In genomic region chr5:5300290-5300689, GRCm38 (mm10) we compare ENCODE assay signal across 20 mouse cellular contexts.
A peak's percentile ranks its signal among the peaks of the same experiment; 100 is the strongest.
DNase-seq lines count a peak whose midpoint lies in the region; ATAC-seq lines count a peak whose summit lies in the region.
"Had no signal": no experiment of that assay in that cellular context is flagged by ENCODE, and none has a peak within 500 bp of the region (broad histone marks: within the 10 kb centered on the region; RNA-seq: fewer than 3 reads in every experiment).

No protein-coding gene starts in this region.

- intact Hi-C loops in left cerebral cortex, postnatal 10 days (cut with DNase I) = no loop called here

- H3K27me3 ChIP-seq in hindbrain, embryonic 13.5 days = no peaks in the 10 kb centered on the region
- H3K27me3 ChIP-seq in hindbrain, embryonic 16.5 days (replicated peaks; ENCODE audit: control insufficient read depth, insufficient read depth, low read length) = no peaks in the 10 kb centered on the region
- H3K27me3 ChIP-seq in midbrain, embryonic 13.5 days = no peaks in the 10 kb centered on the region
- H3K27me3 ChIP-seq in midbrain, embryonic 14.5 days (ENCODE audit: control insufficient read depth, insufficient read depth, low read length) = no peaks in the 10 kb centered on the region
- H3K27me3 ChIP-seq in intestine, embryonic 16.5 days (replicated peaks; ENCODE audit: control insufficient read depth, insufficient read depth, low read length) = no peaks in the 10 kb centered on the region
- H3K27me3 ChIP-seq in midbrain, embryonic 16.5 days (ENCODE audit: control insufficient read depth, insufficient read depth, low read depth, low read length) = no peaks in the 10 kb centered on the region
- H3K27me3 ChIP-seq: forebrain, embryonic 13.5 days; lung, embryonic 15.5 days had no signal

- H3K4me1 ChIP-seq in hindbrain, embryonic 13.5 days (replicated peaks) = peaks cover 6% of the 10 kb centered on the region
- H3K4me1 ChIP-seq in hindbrain, embryonic 16.5 days (ENCODE audit: control insufficient read depth, insufficient read depth, low read depth, low read length) = no peaks in the 10 kb centered on the region
- H3K4me1 ChIP-seq in midbrain, embryonic 13.5 days (replicated peaks) = 0 out of 2 replicates have a peak, but pooled peaks cover 6% of the 10 kb centered on the region
- H3K4me1 ChIP-seq in midbrain, embryonic 14.5 days (ENCODE audit: control insufficient read depth, insufficient read depth, low read length) = no peaks in the 10 kb centered on the region
- H3K4me1 ChIP-seq in intestine, embryonic 16.5 days (ENCODE audit: control insufficient read depth, insufficient read depth, low read length) = no peaks in the 10 kb centered on the region
- H3K4me1 ChIP-seq in midbrain, embryonic 16.5 days (ENCODE audit: control insufficient read depth, insufficient read depth, low read length) = 0 out of 2 replicates have a peak, but pooled peaks cover 3% of the 10 kb centered on the region
- H3K4me1 ChIP-seq: lung, embryonic 15.5 days had no signal

- no peak overlapping the region for H3K4me3 ChIP-seq in hindbrain, embryonic 13.5 days
- no peak overlapping the region for H3K4me3 ChIP-seq in hindbrain, embryonic 16.5 days (ENCODE audit: low read length)
- H3K4me3 ChIP-seq in midbrain, embryonic 13.5 days (replicated peaks) = no peak overlapping the region
- H3K4me3 ChIP-seq in midbrain, embryonic 14.5 days (replicated peaks; ENCODE audit: low read depth, low read length) = no peak overlapping the region
- no peak overlapping the region for H3K4me3 ChIP-seq in intestine, embryonic 16.5 days (ENCODE audit: low read length)
- no peak overlapping the region for H3K4me3 ChIP-seq in midbrain, embryonic 16.5 days (ENCODE audit: low read depth, low read length)
- H3K4me3 ChIP-seq: forebrain, embryonic 13.5 days; heart, adult 2 months; left cerebral cortex, adult 2 months; lung, embryonic 15.5 days had no signal

- peak; percentile 30; the same call in 1 of the 2 replicates for ATAC-seq in hindbrain, embryonic 13.5 days (ENCODE audit: low FRiP score)
- no peak for ATAC-seq in hindbrain, embryonic 16.5 days
- ATAC-seq in midbrain, embryonic 13.5 days = peak; percentile 61; the same call in 1 of the 2 replicates
- no peak for ATAC-seq in midbrain, embryonic 14.5 days (ENCODE audit: low FRiP score, low TSS enrichment)
- ATAC-seq in intestine, embryonic 16.5 days = peak; percentile 68
- ATAC-seq in midbrain, embryonic 16.5 days = 0 out of 2 replicates have a peak, but pooled peaks have one; percentile 53
- ATAC-seq: forebrain, embryonic 13.5 days had no signal

- no peak overlapping the region for H3K9ac ChIP-seq in hindbrain, embryonic 13.5 days
- H3K9ac ChIP-seq in hindbrain, embryonic 16.5 days (ENCODE audit: low read depth, low read length) = no peak overlapping the region
- no peak overlapping the region for H3K9ac ChIP-seq in midbrain, embryonic 13.5 days (replicated peaks)
- H3K9ac ChIP-seq in midbrain, embryonic 14.5 days (replicated peaks; ENCODE audit: low read length) = no peak overlapping the region
- no peak overlapping the region for H3K9ac ChIP-seq in intestine, embryonic 16.5 days (ENCODE audit: low read depth, low read length)
- no peak overlapping the region for H3K9ac ChIP-seq in midbrain, embryonic 16.5 days (ENCODE audit: low read depth, low read length)
- H3K9ac ChIP-seq: forebrain, embryonic 13.5 days; lung, embryonic 15.5 days had no signal

- H3K4me2 ChIP-seq in hindbrain, embryonic 13.5 days = no peak overlapping the region
- no peak overlapping the region for H3K4me2 ChIP-seq in hindbrain, embryonic 16.5 days (ENCODE audit: low read length)
- H3K4me2 ChIP-seq in midbrain, embryonic 13.5 days (replicated peaks) = no peak overlapping the region
- no peak overlapping the region for H3K4me2 ChIP-seq in midbrain, embryonic 14.5 days (ENCODE audit: low read length)
- no peak overlapping the region for H3K4me2 ChIP-seq in intestine, embryonic 16.5 days (ENCODE audit: low read depth, low read length)
- no peak overlapping the region for H3K4me2 ChIP-seq in midbrain, embryonic 16.5 days (ENCODE audit: low read length)
- H3K4me2 ChIP-seq: forebrain, embryonic 13.5 days; lung, embryonic 15.5 days had no signal

- no peak overlapping the region for H3K27ac ChIP-seq in hindbrain, embryonic 13.5 days
- H3K27ac ChIP-seq in hindbrain, embryonic 16.5 days (ENCODE audit: low read depth, low read length) = no peak overlapping the region
- H3K27ac ChIP-seq in midbrain, embryonic 13.5 days = no peak overlapping the region
- no peak overlapping the region for H3K27ac ChIP-seq in midbrain, embryonic 14.5 days (replicated peaks; ENCODE audit: low read depth, low read length)
- H3K27ac ChIP-seq in intestine, embryonic 16.5 days (ENCODE audit: low read length) = no peak overlapping the region
- no peak overlapping the region for H3K27ac ChIP-seq in midbrain, embryonic 16.5 days (ENCODE audit: low read length)
- H3K27ac ChIP-seq: forebrain, embryonic 13.5 days; heart, adult 2 months; kidney, postnatal 0 days; left cerebral cortex, adult 2 months; lung, embryonic 15.5 days; macrophage had no signal

- H3K36me3 ChIP-seq in hindbrain, embryonic 13.5 days = no peaks in the 10 kb centered on the region
- H3K36me3 ChIP-seq in hindbrain, embryonic 16.5 days (ENCODE audit: control insufficient read depth, insufficient read depth, low read length) = no peaks in the 10 kb centered on the region
- no peaks in the 10 kb centered on the region for H3K36me3 ChIP-seq in midbrain, embryonic 13.5 days
- H3K36me3 ChIP-seq in midbrain, embryonic 14.5 days (ENCODE audit: control insufficient read depth, insufficient read depth, low read length) = no peaks in the 10 kb centered on the region
- no peaks in the 10 kb centered on the region for H3K36me3 ChIP-seq in intestine, embryonic 16.5 days (ENCODE audit: control insufficient read depth, insufficient read depth, low read length)
- H3K36me3 ChIP-seq in midbrain, embryonic 16.5 days (ENCODE audit: control insufficient read depth, insufficient read depth, low read length) = no peaks in the 10 kb centered on the region
- H3K36me3 ChIP-seq: lung, embryonic 15.5 days had no signal

- DNase-seq in midbrain, embryonic 14.5 days = no peak
- no peak for DNase-seq in left cerebral cortex, postnatal 10 days (ENCODE audit: extremely low spot score in 1 of 2, low spot score in 2 of 2)
- DNase-seq in lung, postnatal 4 days = no peak
- DNase-seq: adrenal gland, postnatal 25 days; cerebellum, adult 9-10 months; gastrocnemius, postnatal 36 days; heart, adult 2 months; kidney, adult 2 months; layer of hippocampus, adult 9-11 months; left cerebral cortex, postnatal 4 days had no signal

- WGBS in hindbrain, embryonic 13.5 days = 55% methylated on average over 1 of the region's 1 CpGs
- 70% methylated on average over 1 of the region's 1 CpGs for WGBS in hindbrain, embryonic 16.5 days
- 63% methylated on average over 1 of the region's 1 CpGs for WGBS in midbrain, embryonic 13.5 days
- WGBS in midbrain, embryonic 14.5 days = 76% methylated on average over 1 of the region's 1 CpGs
- 22% methylated on average over 1 of the region's 1 CpGs for WGBS in intestine, embryonic 16.5 days
- WGBS in midbrain, embryonic 16.5 days = 60% methylated on average over 1 of the region's 1 CpGs

- no peaks in the 10 kb centered on the region for H3K9me3 ChIP-seq in hindbrain, embryonic 13.5 days
- H3K9me3 ChIP-seq in hindbrain, embryonic 16.5 days (ENCODE audit: control insufficient read depth, low read length) = no peaks in the 10 kb centered on the region
- H3K9me3 ChIP-seq in midbrain, embryonic 13.5 days = no peaks in the 10 kb centered on the region
- H3K9me3 ChIP-seq in midbrain, embryonic 14.5 days (ENCODE audit: control insufficient read depth, low read length) = no peaks in the 10 kb centered on the region
- no peaks in the 10 kb centered on the region for H3K9me3 ChIP-seq in intestine, embryonic 16.5 days (ENCODE audit: control insufficient read depth, low read length)
- no peaks in the 10 kb centered on the region for H3K9me3 ChIP-seq in midbrain, embryonic 16.5 days (replicated peaks; ENCODE audit: control insufficient read depth, low read length, poor library complexity, severe bottlenecking)
- H3K9me3 ChIP-seq: forebrain, embryonic 13.5 days; lung, embryonic 15.5 days had no signal

Comparison
In these comparisons a context has a peak if more than half of its experiments do, and no peak if none do; other contexts are left out.
1. ATAC-seq: peak in hindbrain, embryonic 13.5 days (single experiment), midbrain, embryonic 13.5 days (single experiment), intestine, embryonic 16.5 days (single experiment) and midbrain, embryonic 16.5 days (single experiment); none in hindbrain, embryonic 16.5 days (single experiment) and midbrain, embryonic 14.5 days (single experiment).